Mouse (Mus musculus) limb, embryonic 12.5 days (tissue): ENCODE measurements around the gene Fam168b. TPM values are rescaled to one million over a fixed set of nuclear protein-coding genes. Genes with fewer than 3 reads are reported as not detected.

Experiments used
- ATAC-seq: fragments of 200-750 bp; cut with Nextera tagmentation; 2 replicates; pipeline ENCODE4 v1.8.0; 2017; ENCODE audit warnings: low read depth, moderate TSS enrichment; ENCODE audit not compliant: insufficient number of reproducible peaks, insufficient read depth, low FRiP score, low TSS enrichment
- H3K27ac ChIP-seq: fragments of 300-500 bp; sonication (generic); 2 replicates; pipeline ENCODE4 v1.5.1; 2016; ENCODE audit warnings: mild to moderate bottlenecking, moderate library complexity
- H3K27me3 ChIP-seq: fragments of 300-500 bp; sonication (generic); 2 replicates; pipeline ENCODE4 v1.6.1; 2016; ENCODE audit warnings: mild to moderate bottlenecking, moderate library complexity
- H3K36me3 ChIP-seq: fragments of 300-500 bp; sonication (generic); 2 replicates; pipeline ENCODE4 v1.6.1; 2016; ENCODE audit warnings: mild to moderate bottlenecking, moderate library complexity
- H3K4me1 ChIP-seq: fragments of 300-500 bp; sonication (generic); replicated peaks from 2 replicates; pipeline ENCODE4 v1.6.1; 2016
- H3K4me2 ChIP-seq: fragments of 300-500 bp; sonication (generic); 2 replicates; pipeline ENCODE4 v1.6.1; 2016; ENCODE audit warnings: mild to moderate bottlenecking, moderate library complexity
- H3K4me3 ChIP-seq: fragments of 300-500 bp; sonication (generic); replicated peaks from 2 replicates; pipeline ENCODE4 v1.5.1; 2016; ENCODE audit warnings: mild to moderate bottlenecking
- H3K9ac ChIP-seq: fragments of 300-500 bp; sonication (generic); replicated peaks from 2 replicates; pipeline ENCODE4 v1.6.1; 2016; ENCODE audit warnings: mild to moderate bottlenecking, moderate library complexity
- H3K9me3 ChIP-seq: fragments of 300-500 bp; sonication (generic); 2 replicates; pipeline ENCODE4 v1.6.1; 2016; ENCODE audit warnings: mild to moderate bottlenecking, moderate library complexity
- WGBS: fragments of 180-500 bp; shearing (Covaris S2); methylation state at CpG from one replicate; pipeline ENCODE4 v1.1.7; 2016; 5-methylcytosine and 5-hydroxymethylcytosine counted together
- polyA plus RNA-seq: library from polyadenylated mRNA; unstranded; fragments of >200 nt; fragmentation: Nextera tagmentation; extraction: Ambion mirVana; gene quantifications from 2 replicates; pipeline ENCODE4 v1.2.1, GENCODE M21; 2016

Gene Fam168b
- polyA plus RNA-seq, 1 experiment from 2014 or later: 133 TPM

DNA sequence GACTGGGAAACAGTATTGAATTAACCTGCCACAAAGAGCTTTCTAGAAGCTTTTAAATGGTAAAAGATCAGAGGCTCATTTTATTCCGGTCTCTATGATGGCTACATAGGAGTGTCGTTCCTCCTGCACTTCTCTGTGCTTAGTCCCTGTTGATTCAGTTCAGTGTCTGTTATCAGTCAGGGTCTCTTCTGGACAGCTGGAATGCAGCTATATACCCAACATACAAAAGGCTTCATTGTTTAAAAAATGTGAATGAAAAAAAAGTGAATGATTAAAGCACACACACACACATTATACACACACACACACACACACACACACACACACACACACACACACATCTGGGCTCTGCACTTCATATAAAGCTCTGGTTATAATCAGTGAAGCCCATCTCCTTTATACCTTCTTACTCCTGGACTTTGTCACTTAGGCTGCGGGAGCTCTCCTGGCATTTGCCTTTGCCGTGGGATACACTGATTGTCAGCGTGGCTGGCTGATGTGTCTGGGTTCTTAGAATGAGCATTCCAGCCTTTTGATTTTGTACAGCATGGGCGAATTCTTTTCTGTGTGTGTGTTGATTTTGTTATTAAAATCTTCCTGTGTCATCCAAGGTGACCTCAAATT, 59.2 kb downstream of the Fam168b start:
- H3K27ac ChIP-seq: no peak overlapping the region
- H3K4me3 ChIP-seq: no peak overlapping the region
- H3K36me3 ChIP-seq: no peaks in the 10 kb centered on the region
- no peak overlapping the region for H3K9ac ChIP-seq
- H3K4me1 ChIP-seq: no peaks in the 10 kb centered on the region
- H3K4me2 ChIP-seq: no peak overlapping the region
- ATAC-seq: no peak
- no peaks in the 10 kb centered on the region for H3K9me3 ChIP-seq
- H3K27me3 ChIP-seq: no peaks in the 10 kb centered on the region
- WGBS: 64% methylated on average over 6 of the region's 6 CpGs

DNA sequence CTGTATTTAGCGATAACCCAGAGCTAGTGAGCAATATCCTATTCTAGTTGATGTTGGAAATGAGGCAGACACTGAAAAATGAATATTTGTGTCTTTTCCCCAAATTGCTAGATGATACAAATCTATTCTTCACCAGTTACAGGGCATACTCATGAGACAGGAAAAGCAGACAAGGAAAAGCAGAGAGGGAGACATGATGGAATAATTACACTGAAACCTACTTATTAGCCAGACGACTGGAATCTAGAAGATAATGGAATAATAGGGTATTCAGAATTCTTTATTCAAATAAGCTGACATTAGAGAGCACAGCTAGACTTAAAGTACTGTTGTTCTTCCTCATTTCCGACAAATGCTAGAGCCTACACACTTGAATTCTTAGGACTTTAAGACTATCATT, 67.0 kb downstream of the Fam168b start:
- Histone ChIP-seq H3K27me3 (no peaks in the 10 kb centered on the region), H3K4me2 (no peak overlapping the region), H3K4me1 (no peaks in the 10 kb centered on the region), H3K27ac (no peak overlapping the region), H3K36me3 (no peaks in the 10 kb centered on the region), H3K4me3 (no peak overlapping the region), H3K9ac (no peak overlapping the region), H3K9me3 (no peaks in the 10 kb centered on the region)
- no peak for ATAC-seq
- 86% methylated on average over 3 of the region's 3 CpGs for WGBS

DNA sequence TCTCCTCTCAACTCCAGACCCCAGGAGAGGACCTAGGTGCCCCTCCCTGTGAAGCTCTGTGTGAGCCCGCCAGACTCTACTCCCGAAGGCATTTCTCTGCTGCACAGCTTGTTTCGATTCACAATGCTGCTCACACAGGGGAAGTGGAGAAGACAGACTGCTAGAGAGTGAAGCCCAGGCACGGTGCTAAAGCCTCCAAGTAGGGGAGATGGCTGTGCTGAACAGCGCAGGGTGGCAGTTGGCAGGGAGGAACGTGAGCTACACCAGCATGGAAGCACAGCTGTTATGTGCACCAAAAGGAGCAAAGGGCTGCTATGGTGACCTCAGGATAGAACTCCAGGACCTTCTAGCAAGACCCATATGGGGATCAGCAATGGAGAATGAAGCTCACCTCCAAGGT, 74.0 kb downstream of the Fam168b start:
- no peaks in the 10 kb centered on the region for H3K36me3 ChIP-seq
- H3K4me2 ChIP-seq: no peak overlapping the region
- ATAC-seq: no peak
- H3K4me1 ChIP-seq: no peaks in the 10 kb centered on the region
- H3K4me3 ChIP-seq: no peak overlapping the region
- no peaks in the 10 kb centered on the region for H3K9me3 ChIP-seq
- H3K9ac ChIP-seq: no peak overlapping the region
- no peak overlapping the region for H3K27ac ChIP-seq
- 61% methylated on average over 6 of the region's 6 CpGs for WGBS
- no peaks in the 10 kb centered on the region for H3K27me3 ChIP-seq

DNA sequence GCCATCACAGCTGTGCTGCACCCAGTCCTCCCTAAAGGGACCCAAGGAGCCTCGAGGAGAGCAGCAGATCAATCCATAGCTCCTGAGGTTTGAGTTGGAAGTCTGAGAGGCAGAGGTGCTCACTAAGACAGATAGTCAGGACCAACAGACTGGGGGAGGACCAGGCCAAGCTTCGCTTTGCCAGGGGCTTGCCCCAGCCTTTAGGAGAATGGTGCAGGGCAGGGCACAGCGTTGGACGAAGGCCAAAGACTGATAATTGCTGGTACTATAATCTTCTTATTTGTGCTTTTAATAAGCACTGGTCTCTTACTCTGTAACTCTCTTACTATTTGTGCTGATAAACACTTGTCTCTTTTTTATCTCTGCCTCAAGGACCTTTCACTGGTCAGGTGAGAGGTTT, 75.0 kb downstream of the Fam168b start:
- H3K36me3 ChIP-seq: no peaks in the 10 kb centered on the region
- H3K4me1 ChIP-seq: no peaks in the 10 kb centered on the region
- 71% methylated on average over 4 of the region's 4 CpGs for WGBS
- H3K27ac ChIP-seq: no peak overlapping the region
- no peak overlapping the region for H3K9ac ChIP-seq
- no peak overlapping the region for H3K4me3 ChIP-seq
- no peak overlapping the region for H3K4me2 ChIP-seq
- H3K27me3 ChIP-seq: no peaks in the 10 kb centered on the region
- H3K9me3 ChIP-seq: no peaks in the 10 kb centered on the region
- no peak for ATAC-seq

DNA sequence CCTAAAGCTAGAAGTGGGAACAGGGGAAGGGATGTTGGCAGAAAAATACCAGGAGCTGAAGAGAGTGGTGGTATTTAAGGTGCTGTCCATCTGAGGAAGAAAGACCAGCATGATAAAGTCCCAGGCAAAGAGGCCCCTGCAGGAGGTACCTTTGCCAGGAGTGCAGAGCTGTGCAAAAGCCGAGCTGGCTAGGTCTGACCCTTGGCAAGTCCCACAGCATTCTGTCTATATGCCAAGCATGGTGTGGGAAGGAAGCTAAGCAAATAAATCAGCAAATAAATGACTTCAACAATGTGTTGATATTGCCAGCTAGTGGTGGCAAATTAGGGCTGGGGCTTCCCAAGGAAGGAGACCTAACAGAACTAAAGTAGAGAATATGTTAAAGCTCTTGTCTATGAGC, 76.0 kb downstream of the Fam168b start:
- H3K4me1 ChIP-seq: no peaks in the 10 kb centered on the region
- H3K36me3 ChIP-seq: no peaks in the 10 kb centered on the region
- no peaks in the 10 kb centered on the region for H3K9me3 ChIP-seq
- no peak for ATAC-seq
- no peak overlapping the region for H3K27ac ChIP-seq
- 63% methylated on average over 1 of the region's 1 CpGs for WGBS
- H3K4me2 ChIP-seq: no peak overlapping the region
- no peaks in the 10 kb centered on the region for H3K27me3 ChIP-seq
- H3K4me3 ChIP-seq: no peak overlapping the region
- H3K9ac ChIP-seq: no peak overlapping the region

Other genes with a start within 250 kb of the Fam168b start
- 13.5 and 15.4 TPM in 2 replicates for gene Plekhb2, start 6.9 kb upstream of the Fam168b start, polyA plus RNA-seq